Mouse (Mus musculus): ENCODE results near the gene Terb2.

Terb2 gene

GRCm38 (mm10) chr2:122186106-122186505, at the start of gene Terb2, which contains the start of gene Patl2:
Gene Terb2, plus strand, starts transcription at chr2:122186272.
Gene Patl2, minus strand, starts transcription at chr2:122186189.
- no peak for DNase-seq (ENCODE audit: low read depth, low spot score)

DNA sequence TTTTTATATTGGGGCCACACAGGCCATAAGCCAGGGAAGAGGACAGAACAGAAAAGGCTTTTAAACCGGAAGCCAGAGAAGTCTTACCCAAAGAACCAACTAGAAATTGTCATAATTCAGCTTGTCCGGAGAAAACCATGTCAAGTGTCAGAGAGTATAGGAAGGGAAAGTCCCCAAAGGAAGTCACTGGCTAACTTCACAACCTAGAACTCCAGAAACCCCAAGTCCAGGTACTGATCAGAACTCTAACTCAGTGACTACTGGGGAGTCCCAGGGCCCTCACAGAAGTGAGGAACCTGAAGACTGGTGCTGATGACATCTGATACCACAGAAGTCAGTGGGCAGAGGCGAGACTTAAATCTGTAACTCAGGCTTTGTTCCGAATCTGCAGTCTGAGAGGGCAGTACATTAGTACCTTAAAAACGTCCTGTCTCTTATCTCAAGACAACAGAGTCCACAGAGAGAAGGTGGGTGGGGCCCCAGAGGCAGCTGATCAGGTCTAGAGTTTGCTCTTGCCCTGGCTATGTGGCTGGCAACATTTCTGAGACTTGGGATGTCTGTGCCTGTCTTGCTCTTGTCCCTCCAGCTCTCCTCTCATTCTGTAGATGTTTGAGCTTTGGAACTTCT, 48.1 kb upstream of the Terb2 start:
- DNase-seq (ENCODE audit: low read depth, low spot score) = no peak

DNA sequence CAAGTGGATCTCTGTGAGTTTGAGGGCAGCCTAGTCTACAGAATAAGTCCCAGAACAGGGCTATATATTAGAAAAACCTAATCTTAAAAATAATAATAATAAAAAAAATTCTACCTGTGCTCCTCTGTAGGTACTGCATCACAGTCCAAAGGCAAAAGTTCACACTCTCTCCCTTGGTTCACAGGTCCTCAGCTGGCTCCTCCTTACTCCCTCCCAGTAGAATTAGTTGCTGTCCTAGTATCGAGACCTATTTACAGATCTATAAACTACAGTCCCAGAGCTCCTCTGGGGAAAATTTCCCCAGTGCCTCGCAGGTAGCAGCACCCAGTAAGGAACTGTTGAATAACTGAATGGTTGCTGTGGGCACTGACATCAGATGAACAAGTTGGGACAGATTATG, 45.3 kb upstream of the Terb2 start:
- DNase-seq (ENCODE audit: low read depth, low spot score) = no peak

DNA sequence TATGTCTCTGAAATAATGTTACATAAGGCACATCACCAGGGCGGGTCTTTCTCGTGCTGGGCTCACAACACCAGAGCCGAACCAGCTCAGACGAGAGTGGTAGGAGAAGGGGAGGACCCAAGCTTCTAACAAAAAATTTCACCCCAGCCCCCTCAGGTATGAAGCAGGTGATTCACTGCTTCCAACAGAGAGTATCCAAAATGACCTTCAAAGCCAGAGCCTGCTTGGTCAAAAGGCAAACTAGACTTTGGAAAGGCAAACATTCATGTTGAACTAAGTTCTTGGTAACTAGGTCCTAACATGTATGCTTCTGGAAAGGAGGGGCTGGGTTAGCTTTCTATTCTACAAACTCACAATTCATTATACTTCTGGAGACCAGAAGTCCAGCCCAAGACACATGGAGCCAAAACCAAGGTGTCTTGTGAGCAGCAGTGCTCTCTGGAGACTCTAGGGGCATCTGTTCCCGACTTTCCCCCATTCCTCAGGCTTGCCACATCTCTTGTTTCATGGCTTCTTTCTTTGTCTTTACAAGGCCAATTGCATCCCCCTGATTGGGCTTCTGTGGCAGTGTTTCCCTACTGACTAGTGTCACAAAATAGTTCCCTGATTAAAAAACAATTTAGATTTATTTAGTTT, 44.6 kb upstream of the Terb2 start:
- no peak for DNase-seq (ENCODE audit: low read depth, low spot score)

GRCm38 (mm10) chr2:122143111-122143510, 43.0 kb upstream of the Terb2 start:
- DNase-seq (ENCODE audit: low read depth, low spot score) = no peak

DNA sequence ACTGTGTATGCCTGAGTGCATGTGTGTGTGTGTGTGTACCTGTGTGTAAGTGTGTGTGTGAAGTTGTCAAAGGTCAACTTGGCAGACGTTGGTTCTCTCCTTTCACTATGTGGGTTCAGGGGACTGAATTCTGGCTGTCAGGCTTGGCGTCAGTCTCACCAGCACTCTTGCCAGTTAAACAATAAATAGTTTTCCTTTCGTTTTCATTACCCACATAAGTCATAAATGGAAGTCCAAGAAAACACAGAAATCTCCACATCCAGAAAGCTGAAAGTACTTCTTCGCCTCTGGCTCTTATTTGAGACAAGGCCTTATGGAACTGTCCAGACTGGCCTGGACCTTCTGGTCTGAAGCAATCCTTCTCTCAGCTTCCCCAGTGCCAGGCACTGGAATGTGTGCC, 40.3 kb upstream of the Terb2 start:
- no peak for DNase-seq (ENCODE audit: low read depth, low spot score)

DNA sequence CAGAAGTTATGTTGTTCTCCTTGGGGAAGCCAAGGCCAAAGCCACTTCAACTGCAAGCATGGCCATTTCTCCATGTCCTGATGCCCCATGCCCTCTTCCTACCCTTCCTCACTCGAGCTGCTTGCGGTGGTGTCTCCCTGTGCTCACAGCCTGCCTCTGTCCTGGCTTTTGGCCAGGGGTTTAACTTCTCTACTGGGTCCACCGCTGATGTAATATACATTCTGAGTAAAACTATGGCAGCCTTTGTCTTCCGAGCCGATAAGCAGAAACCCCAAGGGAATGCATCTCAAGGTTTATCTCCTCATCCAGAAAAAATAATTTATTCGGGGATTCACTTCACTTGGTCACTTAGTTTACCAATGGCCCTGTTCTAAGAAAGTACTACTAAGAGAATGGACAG, 39.4 kb upstream of the Terb2 start:
- DNase-seq (ENCODE audit: low read depth, low spot score) = no peak

GRCm38 (mm10) chr2:122147508-122148241, 38.4 kb upstream of the Terb2 start, which contains the start of gene B2m:
Gene B2m, plus strand, starts transcription at chr2:122147686.
- peak; percentile 96 for DNase-seq (ENCODE audit: low read depth, low spot score)

DNA sequence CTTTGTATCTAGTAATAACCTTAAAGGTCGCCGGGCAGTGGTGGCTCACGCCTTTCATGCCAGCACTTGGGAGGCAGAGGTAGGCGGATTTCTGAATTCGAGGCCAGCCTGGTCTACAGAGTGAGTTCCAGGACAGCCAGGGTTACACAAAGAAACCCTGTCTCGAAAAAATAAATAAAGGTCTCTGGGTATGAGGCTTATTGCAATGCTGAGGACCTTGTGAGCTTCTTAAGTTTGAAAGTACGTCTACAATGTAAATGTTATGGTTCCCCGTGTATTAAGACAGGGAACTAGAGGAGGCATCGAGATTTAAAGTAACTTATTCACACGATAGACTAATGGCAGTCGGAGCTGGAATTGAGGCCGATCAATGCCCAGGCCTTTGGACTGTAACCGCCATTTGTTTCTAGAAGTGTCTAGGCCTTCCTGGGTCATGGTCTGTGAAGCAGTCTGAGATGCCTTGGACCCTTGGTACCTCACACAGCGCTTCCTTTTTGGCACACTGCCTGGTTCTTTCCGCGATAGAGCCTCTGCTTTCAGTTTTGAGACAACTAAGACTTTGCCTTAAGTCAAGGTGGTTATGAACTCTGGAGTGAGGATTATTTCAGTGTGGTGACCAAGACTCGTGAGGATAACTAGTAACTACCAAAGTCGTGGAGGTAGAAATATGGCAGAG, 37.7 kb upstream of the Terb2 start:
- peak; percentile 18 for DNase-seq (ENCODE audit: low read depth, low spot score)

DNA sequence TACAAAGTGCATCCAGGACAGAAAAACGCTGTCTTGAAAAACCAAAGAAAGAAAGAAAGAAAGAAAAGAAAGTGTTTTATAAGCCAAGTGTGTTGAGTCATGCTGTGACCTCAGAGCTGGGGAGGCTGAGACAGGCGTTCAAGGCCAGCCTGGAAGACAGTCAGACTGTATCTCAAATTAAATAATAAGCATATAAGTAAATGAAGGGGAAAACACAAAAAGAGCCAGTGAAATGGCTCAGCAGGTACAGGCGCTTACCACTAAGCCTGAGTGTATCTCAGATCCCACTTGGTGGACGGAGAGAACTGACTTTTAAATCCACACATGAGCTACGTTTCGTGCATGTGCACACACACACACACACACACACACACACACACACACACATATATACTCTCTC, 36.8 kb upstream of the Terb2 start:
- no peak for DNase-seq (ENCODE audit: low read depth, low spot score)

- no peak for DNase-seq (ENCODE audit: low read depth, low spot score)
Observed at GRCm38 (mm10) chr2:122149716-122150115, 36.4 kb upstream of the Terb2 start.

- DNase-seq (ENCODE audit: low read depth, low spot score) = no peak
Observed at GRCm38 (mm10) chr2:122151221-122151620, 34.9 kb upstream of the Terb2 start.

DNA sequence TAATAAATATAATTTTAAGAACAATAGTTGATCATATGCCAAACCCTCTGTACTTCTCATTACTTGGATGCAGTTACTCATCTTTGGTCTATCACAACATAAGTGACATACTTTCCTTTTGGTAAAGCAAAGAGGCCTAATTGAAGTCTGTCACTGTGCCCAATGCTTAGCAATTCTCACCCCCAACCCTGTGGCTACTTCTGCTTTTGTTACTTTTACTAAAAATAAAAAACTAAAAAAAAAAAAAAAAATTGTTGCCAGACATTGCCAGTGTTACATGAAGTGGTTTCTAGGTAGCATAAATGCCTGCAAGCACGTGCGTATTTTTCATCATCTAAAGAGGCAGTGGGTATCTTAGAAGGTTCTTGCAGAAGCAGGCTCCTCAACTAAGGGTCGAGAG, 33.2 kb upstream of the Terb2 start:
- DNase-seq (ENCODE audit: low read depth, low spot score) = no peak

- no peak for DNase-seq (ENCODE audit: low read depth, low spot score)
Observed at GRCm38 (mm10) chr2:122153681-122154365, 32.2 kb upstream of the Terb2 start.

DNA sequence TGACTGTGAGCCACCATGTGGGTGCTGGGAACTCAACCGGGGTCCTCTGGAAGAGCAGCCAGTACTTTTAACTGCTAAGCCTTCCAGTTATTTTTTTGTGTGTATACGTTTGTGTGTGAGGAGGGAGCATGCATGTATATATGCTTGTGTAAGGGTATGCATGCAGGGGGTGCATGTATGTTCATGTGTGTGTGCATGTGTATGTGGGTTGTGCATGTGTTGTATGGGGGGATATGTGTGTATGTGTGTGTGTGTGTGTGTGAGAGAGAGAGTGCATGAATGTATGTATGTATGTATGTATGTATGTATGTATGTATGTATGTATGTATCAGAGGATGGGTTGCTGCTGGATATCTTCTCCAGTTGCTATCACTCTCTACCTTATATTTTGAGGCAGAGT, 31.6 kb upstream of the Terb2 start:
- DNase-seq (ENCODE audit: low read depth, low spot score) = no peak

- no peak for DNase-seq (ENCODE audit: low read depth, low spot score)
Observed at GRCm38 (mm10) chr2:122155292-122155691, 30.8 kb upstream of the Terb2 start.

DNA sequence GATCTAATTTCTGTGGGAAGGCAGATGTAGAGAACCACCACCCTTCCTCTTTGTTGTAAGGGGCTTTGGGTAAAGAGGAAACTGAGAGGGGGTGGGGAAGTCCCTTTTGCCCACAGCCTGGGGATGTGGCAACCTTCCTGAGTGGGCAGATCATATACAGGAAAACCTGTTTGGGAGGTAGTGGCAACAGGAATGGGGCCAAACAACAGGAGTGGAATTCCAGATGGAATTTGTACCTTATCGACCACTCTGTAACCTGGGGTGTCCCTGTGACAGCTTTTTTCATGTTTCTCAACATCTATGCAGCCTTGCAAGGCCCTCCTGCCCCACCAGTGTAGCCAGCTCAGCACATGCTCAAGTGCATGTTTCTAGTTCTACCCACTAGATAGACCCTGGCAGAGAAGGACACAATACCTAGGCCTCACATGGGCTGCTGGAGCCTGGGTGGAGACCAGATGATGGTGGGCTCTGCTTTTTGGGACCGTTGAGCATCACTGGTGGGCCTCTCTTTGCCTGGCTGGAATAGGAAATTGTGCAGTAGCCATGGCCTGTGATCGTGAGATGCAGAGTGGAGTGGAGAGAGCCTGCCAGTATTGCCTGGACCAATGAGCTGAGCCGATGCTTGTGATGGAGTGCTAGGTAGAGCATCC, 29.9 kb upstream of the Terb2 start:
- DNase-seq (ENCODE audit: low read depth, low spot score) = no peak

DNA sequence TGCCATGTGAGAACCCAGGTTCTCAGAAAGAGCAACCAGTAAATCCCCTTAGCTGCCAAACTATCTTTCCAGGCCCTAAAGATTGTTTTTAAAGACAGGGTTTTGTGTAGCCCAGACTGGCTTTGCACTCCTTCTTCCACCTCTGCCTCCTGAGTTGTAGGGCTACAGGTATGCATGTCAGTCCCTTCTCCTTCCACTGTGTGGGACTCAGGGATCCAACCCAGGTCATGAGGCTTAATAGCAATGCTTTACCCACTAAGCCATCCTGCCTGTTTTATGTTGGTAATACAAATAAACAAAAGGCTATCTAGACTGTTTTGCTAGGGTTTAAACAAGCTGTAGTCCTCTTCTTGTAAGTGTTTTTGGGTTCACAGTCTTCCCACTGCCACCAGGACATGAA, 28.5 kb upstream of the Terb2 start:
- no peak for DNase-seq (ENCODE audit: low read depth, low spot score)

DNA sequence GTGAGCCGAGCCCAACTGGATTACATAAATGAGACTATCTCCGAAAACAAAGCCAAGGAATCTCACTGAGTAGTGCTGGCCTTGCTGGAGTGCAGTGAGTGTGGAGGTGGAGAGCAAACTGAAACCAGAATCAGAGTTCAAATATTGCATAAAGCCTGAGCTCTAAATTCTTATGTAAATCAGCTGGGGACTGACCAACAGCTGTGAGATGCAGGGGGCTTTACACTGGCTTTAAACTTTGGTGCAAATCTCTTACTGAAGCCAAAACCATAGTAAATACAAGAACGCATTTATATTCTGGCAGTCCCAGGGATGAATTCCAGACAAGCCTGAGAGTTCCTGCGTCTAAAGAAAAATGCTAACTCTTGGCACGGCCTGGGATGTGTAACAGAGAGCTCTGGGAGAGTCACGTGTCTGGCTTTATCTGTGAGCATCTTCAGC, 27.7 kb upstream of the Terb2 start:
- no peak for DNase-seq (ENCODE audit: low read depth, low spot score)

GRCm38 (mm10) chr2:122159667-122160066, 26.4 kb upstream of the Terb2 start:
- DNase-seq (ENCODE audit: low read depth, low spot score) = no peak

DNA sequence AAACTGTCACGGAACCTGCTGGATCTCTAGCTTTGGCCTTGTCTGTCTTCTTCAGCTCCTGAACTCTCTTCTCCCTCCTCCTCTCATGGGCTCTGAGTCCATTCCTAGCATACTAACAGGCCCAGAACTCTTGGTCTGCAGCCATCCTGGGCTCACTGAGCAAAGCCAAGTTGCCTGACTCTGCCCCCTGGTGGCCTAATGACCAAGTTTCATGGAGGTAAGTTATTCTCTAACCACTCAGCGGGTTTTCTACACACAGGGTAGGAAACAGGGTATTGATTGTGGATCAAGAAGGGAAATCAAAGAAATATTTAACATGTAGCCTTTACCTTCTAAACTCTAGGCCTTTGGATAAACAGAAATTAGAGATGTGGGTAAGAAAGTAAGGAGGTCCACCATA, 25.4 kb upstream of the Terb2 start, which contains the start of gene Trim69:
Trim69 (plus strand) TSS at position 21 of the 400 bp plus-strand sequence.
- peak; percentile 78 for DNase-seq (ENCODE audit: low read depth, low spot score)
